Mouse (Mus musculus): ENCODE measurements around the gene Ifi47. TPM values are rescaled to one million over a fixed set of nuclear protein-coding genes. Genes with fewer than 3 reads are reported as not detected.
"Not testable (repeated sequence)": the region's sequence is repeated elsewhere in the genome, so short reads cannot be mapped to it uniquely, and the experiment has no call there.

The Ifi47 gene
- 0.81 TPM in 2 replicates for polyA plus RNA-seq (2015; fragmentation: Nextera tagmentation; extraction: Ambion mirVana)

GRCm38 (mm10) chr11:49076001-49076757 is at the start of gene Ifi47:
Ifi47 (plus strand) TSS chr11:49076587.
- not testable (repeated sequence) for H3K9me3 ChIP-seq (ENCODE audit: control insufficient read depth, low read length); ATAC-seq; H3K9ac ChIP-seq (ENCODE audit: low read depth, low read length); H3K27me3 ChIP-seq (replicated peaks; ENCODE audit: control insufficient read depth, insufficient read depth, low read length); H3K36me3 ChIP-seq (ENCODE audit: control insufficient read depth, insufficient read depth, low read length); H3K4me1 ChIP-seq (ENCODE audit: control insufficient read depth, insufficient read depth, low read depth, low read length); H3K4me2 ChIP-seq (ENCODE audit: low read length); H3K27ac ChIP-seq (ENCODE audit: low read depth, low read length); H3K4me3 ChIP-seq (ENCODE audit: low read length)
- 80% methylated on average over 6 of the region's 6 CpGs for WGBS

- H3K9ac ChIP-seq (ENCODE audit: low read depth, low read length); H3K36me3 ChIP-seq (ENCODE audit: control insufficient read depth, insufficient read depth, low read length); H3K27me3 ChIP-seq (replicated peaks; ENCODE audit: control insufficient read depth, insufficient read depth, low read length); H3K9me3 ChIP-seq (ENCODE audit: control insufficient read depth, low read length); H3K4me1 ChIP-seq (ENCODE audit: control insufficient read depth, insufficient read depth, low read depth, low read length); H3K4me2 ChIP-seq (ENCODE audit: low read length); H3K4me3 ChIP-seq (ENCODE audit: low read length); ATAC-seq; H3K27ac ChIP-seq (ENCODE audit: low read depth, low read length): not testable (repeated sequence)
Measured at GRCm38 (mm10) chr11:49050064-49050463, 26.3 kb upstream of the Ifi47 start.

GRCm38 (mm10) chr11:49051093-49051891 is 25.1 kb upstream of the Ifi47 start, which contains the start of gene 9930111J21Rik2:
9930111J21Rik2 (minus strand) TSS chr11:49051242.
- H3K36me3 ChIP-seq (ENCODE audit: control insufficient read depth, insufficient read depth, low read length); ATAC-seq; H3K27ac ChIP-seq (ENCODE audit: low read depth, low read length): not testable (repeated sequence)

GRCm38 (mm10) chr11:49051894-49052293 is 24.5 kb upstream of the Ifi47 start:
- H3K27ac ChIP-seq (ENCODE audit: low read depth, low read length); H3K4me1 ChIP-seq (ENCODE audit: control insufficient read depth, insufficient read depth, low read depth, low read length); H3K4me2 ChIP-seq (ENCODE audit: low read length); H3K27me3 ChIP-seq (replicated peaks; ENCODE audit: control insufficient read depth, insufficient read depth, low read length); H3K9ac ChIP-seq (ENCODE audit: low read depth, low read length); ATAC-seq; H3K4me3 ChIP-seq (ENCODE audit: low read length); H3K36me3 ChIP-seq (ENCODE audit: control insufficient read depth, insufficient read depth, low read length); H3K9me3 ChIP-seq (ENCODE audit: control insufficient read depth, low read length): not testable (repeated sequence)
- no CpG with 5 or more reads among the region's 5 CpGs for WGBS

More at GRCm38 (mm10) chr11:49051093-49051891, 25.1 kb upstream of the Ifi47 start, which contains the start of gene 9930111J21Rik2:
- H3K4me1 ChIP-seq (ENCODE audit: control insufficient read depth, insufficient read depth, low read depth, low read length); H3K4me3 ChIP-seq (ENCODE audit: low read length); H3K9me3 ChIP-seq (ENCODE audit: control insufficient read depth, low read length); H3K27me3 ChIP-seq (replicated peaks; ENCODE audit: control insufficient read depth, insufficient read depth, low read length); H3K9ac ChIP-seq (ENCODE audit: low read depth, low read length); H3K4me2 ChIP-seq (ENCODE audit: low read length): not testable (repeated sequence)
- 92% methylated on average over 1 of the region's 6 CpGs for WGBS

- not testable (repeated sequence) for H3K9me3 ChIP-seq (ENCODE audit: control insufficient read depth, low read length); H3K9ac ChIP-seq (ENCODE audit: low read depth, low read length); H3K4me3 ChIP-seq (ENCODE audit: low read length); H3K36me3 ChIP-seq (ENCODE audit: control insufficient read depth, insufficient read depth, low read length); H3K4me2 ChIP-seq (ENCODE audit: low read length); H3K4me1 ChIP-seq (ENCODE audit: control insufficient read depth, insufficient read depth, low read depth, low read length); H3K27me3 ChIP-seq (replicated peaks; ENCODE audit: control insufficient read depth, insufficient read depth, low read length); ATAC-seq; H3K27ac ChIP-seq (ENCODE audit: low read depth, low read length)
- WGBS = 75% methylated on average over 1 of the region's 3 CpGs
Measured at GRCm38 (mm10) chr11:49060061-49060460, 16.3 kb upstream of the Ifi47 start.

- not testable (repeated sequence) for ATAC-seq; H3K4me3 ChIP-seq (ENCODE audit: low read length); H3K9me3 ChIP-seq (ENCODE audit: control insufficient read depth, low read length); H3K9ac ChIP-seq (ENCODE audit: low read depth, low read length); H3K36me3 ChIP-seq (ENCODE audit: control insufficient read depth, insufficient read depth, low read length); H3K27ac ChIP-seq (ENCODE audit: low read depth, low read length); H3K27me3 ChIP-seq (replicated peaks; ENCODE audit: control insufficient read depth, insufficient read depth, low read length); H3K4me1 ChIP-seq (ENCODE audit: control insufficient read depth, insufficient read depth, low read depth, low read length); H3K4me2 ChIP-seq (ENCODE audit: low read length)
- WGBS = 85% methylated on average over 1 of the region's 2 CpGs
Measured at GRCm38 (mm10) chr11:49061865-49062264, 14.5 kb upstream of the Ifi47 start.

- not testable (repeated sequence) for H3K36me3 ChIP-seq (ENCODE audit: control insufficient read depth, insufficient read depth, low read length); H3K4me1 ChIP-seq (ENCODE audit: control insufficient read depth, insufficient read depth, low read depth, low read length); H3K4me3 ChIP-seq (ENCODE audit: low read length); ATAC-seq; H3K27ac ChIP-seq (ENCODE audit: low read depth, low read length); H3K4me2 ChIP-seq (ENCODE audit: low read length); H3K9me3 ChIP-seq (ENCODE audit: control insufficient read depth, low read length); H3K27me3 ChIP-seq (replicated peaks; ENCODE audit: control insufficient read depth, insufficient read depth, low read length); H3K9ac ChIP-seq (ENCODE audit: low read depth, low read length)
- 87% methylated on average over 5 of the region's 5 CpGs for WGBS
Measured at GRCm38 (mm10) chr11:49063713-49064469, 12.5 kb upstream of the Ifi47 start, which contains the start of gene Tgtp2. Tgtp2 (minus strand) TSS chr11:49064206.

- Histone ChIP-seq H3K4me2 (ENCODE audit: low read length) (no peak overlapping the region), H3K4me1 (ENCODE audit: control insufficient read depth, insufficient read depth, low read depth, low read length) (no peaks in the 10 kb centered on the region), H3K27ac (ENCODE audit: low read depth, low read length) (no peak overlapping the region), H3K9me3 (ENCODE audit: control insufficient read depth, low read length) (no peaks in the 10 kb centered on the region), H3K4me3 (ENCODE audit: low read length) (no peak overlapping the region), H3K36me3 (ENCODE audit: control insufficient read depth, insufficient read depth, low read length) (no peaks in the 10 kb centered on the region), H3K27me3 (replicated peaks; ENCODE audit: control insufficient read depth, insufficient read depth, low read length) (no peaks in the 10 kb centered on the region), H3K9ac (ENCODE audit: low read depth, low read length) (no peak overlapping the region)
- ATAC-seq = no peak
- 90% methylated on average over 1 of the region's 1 CpGs for WGBS
Measured at GRCm38 (mm10) chr11:49068358-49068757, 8.0 kb upstream of the Ifi47 start.

- H3K27ac ChIP-seq (ENCODE audit: low read depth, low read length) = no peak overlapping the region
- no peaks in the 10 kb centered on the region for H3K36me3 ChIP-seq (ENCODE audit: control insufficient read depth, insufficient read depth, low read length)
- H3K4me2 ChIP-seq (ENCODE audit: low read length) = no peak overlapping the region
- ATAC-seq = no peak
- no peak overlapping the region for H3K9ac ChIP-seq (ENCODE audit: low read depth, low read length)
- no peak overlapping the region for H3K4me3 ChIP-seq (ENCODE audit: low read length)
- 88% methylated on average over 1 of the region's 1 CpGs for WGBS
- no peaks in the 10 kb centered on the region for H3K9me3 ChIP-seq (ENCODE audit: control insufficient read depth, low read length)
- H3K4me1 ChIP-seq (ENCODE audit: control insufficient read depth, insufficient read depth, low read depth, low read length) = no peaks in the 10 kb centered on the region
- no peaks in the 10 kb centered on the region for H3K27me3 ChIP-seq (replicated peaks; ENCODE audit: control insufficient read depth, insufficient read depth, low read length)
Measured at GRCm38 (mm10) chr11:49077012-49077411, 625 bp downstream of the Ifi47 start.
